17 mouse cellular contexts compared by ENCODE assay signal in the genomic region with DNA sequence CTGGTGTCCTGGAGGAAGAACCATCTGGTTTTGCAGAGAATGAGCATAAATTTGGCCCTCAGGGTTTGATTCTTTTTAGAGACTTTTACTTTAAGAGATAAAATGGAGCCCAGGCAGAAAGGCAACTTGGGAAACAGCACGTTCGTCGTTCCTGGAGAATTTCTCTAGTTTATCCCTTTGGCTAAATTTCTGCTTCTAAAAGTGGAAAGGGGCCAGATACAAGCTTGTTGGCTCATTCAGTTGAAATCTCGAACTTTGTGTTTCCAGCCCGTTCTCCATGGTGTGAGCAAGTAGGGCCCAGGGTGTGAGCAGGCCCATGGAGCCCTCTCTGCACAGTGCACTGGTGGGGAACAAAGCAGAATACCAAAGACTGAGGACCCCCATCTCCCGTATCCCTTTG. TPM values are rescaled to one million over a fixed set of nuclear protein-coding genes. Genes with fewer than 3 reads are reported as not detected.
DNase-seq lines count a peak whose midpoint lies in the region; ATAC-seq and TF ChIP-seq lines count a peak whose summit lies in the region.
"Had no signal": no experiment of that assay in that cellular context is flagged by ENCODE, and none has a peak within 500 bp of the region (broad histone marks: within the 10 kb centered on the region; RNA-seq: fewer than 3 reads in every experiment).

No protein-coding gene starts in this region.

- intact Hi-C loops in heart, postnatal 36 days (cut with DNase I): loop anchor here (5.0 kb wide), 2 partner anchors 46 to 49 kb away; a partner anchor contains a TSS

- no peaks in the 10 kb centered on the region for H3K27me3 ChIP-seq in heart, postnatal 0 days (ENCODE audit: control insufficient read depth, insufficient read depth, low read length)
- H3K27me3 ChIP-seq: Patski had no signal

- DNase-seq in heart, adult 11 months: peak; percentile 92
- DNase-seq in heart, postnatal 36 days: no peak
- DNase-seq in lung, postnatal 10 days: peak; percentile 43
- no peak for DNase-seq in lung, adult 2 months
- DNase-seq in heart, postnatal 0 days (ENCODE audit: low spot score): peak; percentile 26
- no peak for DNase-seq in cerebellum, adult 11 months
- DNase-seq in urinary bladder, postnatal 14 days (ENCODE audit: low spot score): no peak
- no peak for DNase-seq in cerebellum, adult 9-10 months
- DNase-seq: cerebellum, adult 11-12 months; liver; lung, postnatal 36 days; spleen, adult 18-20 months; thymus, postnatal 4 days had no signal

- TF ChIP-seq POLR2A in lung, adult 2 months (IDR thresholded peaks at IDR 0.05; ENCODE audit: borderline replicate concordance, extremely low read depth, low read depth, low read length): no peak

- ATAC-seq in heart, postnatal 0 days (ENCODE audit: insufficient read depth, low read depth): no peak
- ATAC-seq: forebrain, embryonic 14.5 days; Patski had no signal

- no peaks in the 10 kb centered on the region for H3K9me3 ChIP-seq in heart, postnatal 0 days (replicated peaks; ENCODE audit: control insufficient read depth, low read length)

- no peak overlapping the region for H3K4me3 ChIP-seq in lung, adult 2 months (replicated peaks; ENCODE audit: extremely low read depth, low read depth, low read length)
- H3K4me3 ChIP-seq in heart, postnatal 0 days (ENCODE audit: low read depth, low read length): no peak overlapping the region
- H3K4me3 ChIP-seq: hindbrain, embryonic 10.5 days had no signal

- no peak for TF ChIP-seq EP300 in heart, postnatal 0 days (IDR thresholded peaks at IDR 0.05; ENCODE audit: low read depth)

- H3K4me1 ChIP-seq in lung, adult 2 months (ENCODE audit: control insufficient read depth, insufficient read depth, low read length): peaks cover 16% of the 10 kb centered on the region
- peaks cover 36% of the 10 kb centered on the region for H3K4me1 ChIP-seq in heart, postnatal 0 days (ENCODE audit: control insufficient read depth, insufficient read depth)

- H3K9ac ChIP-seq in heart, postnatal 0 days (replicated peaks; ENCODE audit: low read depth, low read length): no peak overlapping the region

- peak overlapping the region; percentile 41 for H3K27ac ChIP-seq in heart, postnatal 0 days (ENCODE audit: low read depth)

- no peak overlapping the region for H3K4me2 ChIP-seq in heart, postnatal 0 days (ENCODE audit: low read depth, low read length)
- H3K4me2 ChIP-seq: midbrain, embryonic 11.5 days had no signal

- TF ChIP-seq CTCF in lung, adult 2 months (IDR thresholded peaks at IDR 0.05; ENCODE audit: insufficient read depth, low read length): no peak
- TF ChIP-seq CTCF in heart, postnatal 0 days (IDR thresholded peaks at IDR 0.05; ENCODE audit: low read depth): no peak

- no peaks in the 10 kb centered on the region for H3K36me3 ChIP-seq in heart, postnatal 0 days (replicated peaks; ENCODE audit: control insufficient read depth, insufficient read depth, low read length)

- 75% methylated on average over 6 of the region's 6 CpGs for WGBS in lung, adult 2 months
- WGBS in heart, postnatal 0 days: 69% methylated on average over 6 of the region's 6 CpGs

RNA-seq across cellular contexts. Expression of a gene that starts 49.7 kb away (rescaled TPM):
- total RNA-seq in heart, postnatal 36 days (2021): 10 to 100 TPM; 11.9 to 17.9 TPM
- polyA plus RNA-seq in lung, adult 2 months (2012; rRNA removed): 18.5 and 19.9 TPM in 2 replicates
- 2.9 and 3.0 TPM in 2 replicates for total RNA-seq in heart, postnatal 0 days (2014; rRNA removed; ENCODE audit: low replicate concordance)
- 38.6 and 42.5 TPM in 2 replicates for polyA plus RNA-seq in heart, postnatal 0 days (2015; fragmentation: Nextera tagmentation; extraction: Ambion mirVana)

Comparison
In these comparisons a context has a peak if more than half of its experiments do, and no peak if none do; other contexts are left out.
1. DNase-seq: peak in heart, adult 11 months (single experiment), lung, postnatal 10 days (single experiment) and heart, postnatal 0 days (single experiment); none in heart, postnatal 36 days (0 of 2), lung, adult 2 months (single experiment), cerebellum, adult 11 months (single experiment), urinary bladder, postnatal 14 days (single experiment) and cerebellum, adult 9-10 months (single experiment).